Mouse (Mus musculus) layer of hippocampus, postnatal 36 days (tissue): ENCODE measurements around the gene Rps8. TPM values are rescaled to one million over a fixed set of nuclear protein-coding genes. Genes with fewer than 3 reads are reported as not detected.

Experiments used
- DNase-seq, 2 experiments: peaks; one replicate each; pipeline ENCODE4 v3.0.0; 2022
- total RNA-seq, 2 experiments: library from RNA; stranded (reverse); gene quantifications; 2 replicates each; pipeline ENCODE4 v1.2.3; 2021

Gene Rps8
- total RNA-seq, 2 experiments from 2014 or later, result 503 to 512 TPM

- no peak for DNase-seq
These were observed 7.9 kb downstream of the Rps8 start for GRCm38 (mm10) chr4:117148047-117148713.

GRCm38 (mm10) chr4:117146176-117146575 lies 9.9 kb downstream of the Rps8 start:
- peak; percentile 69 to 70 for DNase-seq

GRCm38 (mm10) chr4:117145248-117145647 lies 10.8 kb downstream of the Rps8 start:
- no peak for DNase-seq

DNA sequence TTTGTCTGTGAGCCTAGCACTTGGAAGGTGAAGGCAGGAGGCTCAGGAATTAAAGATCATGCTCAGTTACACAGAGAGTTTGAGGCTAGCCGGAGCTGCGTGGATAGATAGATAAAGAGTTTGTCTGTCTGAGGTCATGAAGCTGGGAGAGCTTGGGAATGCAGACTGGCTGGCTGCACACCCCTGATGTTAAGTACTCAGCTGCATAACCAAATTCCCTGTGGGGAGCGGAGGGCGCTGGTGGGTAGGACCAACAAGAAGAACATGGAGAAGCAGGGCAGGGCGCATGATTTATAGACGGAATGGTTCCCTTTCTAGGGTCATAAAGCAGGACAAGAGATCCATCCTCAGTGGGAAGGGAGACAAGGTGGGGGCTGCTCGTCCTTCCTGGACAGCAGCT lies 13.0 kb downstream of the Rps8 start:
- no peak for DNase-seq

DNA sequence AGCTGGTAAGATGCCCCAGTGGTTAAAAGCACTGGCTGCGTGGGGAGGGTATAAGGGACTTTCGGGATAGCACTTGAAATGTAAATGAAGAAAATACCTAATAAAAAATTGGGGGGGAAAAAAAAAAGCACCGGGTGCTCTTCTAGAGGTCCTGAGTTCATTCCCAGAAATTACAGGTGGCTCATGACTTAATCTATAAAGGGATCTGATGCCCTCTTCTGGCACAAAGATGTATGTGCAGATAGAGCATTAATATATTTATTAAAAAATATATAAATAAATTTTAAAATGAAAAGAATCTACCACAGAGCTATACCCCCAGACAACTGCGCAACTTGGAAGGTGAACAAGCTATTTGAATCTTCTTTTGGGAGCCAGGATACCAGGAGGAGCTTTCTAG lies 15.4 kb downstream of the Rps8 start:
- DNase-seq, result no peak

DNA sequence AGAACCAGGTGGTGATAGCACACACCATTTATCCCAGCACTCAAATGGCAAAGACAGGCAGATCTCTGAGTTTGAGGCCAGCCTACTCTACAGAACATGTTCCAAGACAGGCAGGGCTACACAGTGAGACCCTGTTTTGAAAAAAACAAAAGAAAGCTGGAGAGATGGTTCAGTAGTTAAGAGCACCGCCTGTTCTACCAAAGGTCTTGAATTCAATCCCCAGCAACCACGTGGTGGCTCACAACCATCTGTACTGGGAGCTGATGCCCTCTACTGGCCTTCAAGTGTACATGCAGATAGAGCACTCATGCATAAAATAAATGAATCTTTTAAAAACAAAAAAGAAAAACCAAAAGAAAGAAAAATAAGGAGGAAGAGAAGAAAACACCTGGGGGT lies 16.8 kb downstream of the Rps8 start:
- DNase-seq, result no peak

GRCm38 (mm10) chr4:117138295-117139216 lies 17.5 kb downstream of the Rps8 start:
- no peak for DNase-seq

- no peak for DNase-seq
These were observed 20.0 kb downstream of the Rps8 start for GRCm38 (mm10) chr4:117136034-117136433.

- DNase-seq, result no peak
These were observed 21.4 kb downstream of the Rps8 start for GRCm38 (mm10) chr4:117134601-117134995.

DNA sequence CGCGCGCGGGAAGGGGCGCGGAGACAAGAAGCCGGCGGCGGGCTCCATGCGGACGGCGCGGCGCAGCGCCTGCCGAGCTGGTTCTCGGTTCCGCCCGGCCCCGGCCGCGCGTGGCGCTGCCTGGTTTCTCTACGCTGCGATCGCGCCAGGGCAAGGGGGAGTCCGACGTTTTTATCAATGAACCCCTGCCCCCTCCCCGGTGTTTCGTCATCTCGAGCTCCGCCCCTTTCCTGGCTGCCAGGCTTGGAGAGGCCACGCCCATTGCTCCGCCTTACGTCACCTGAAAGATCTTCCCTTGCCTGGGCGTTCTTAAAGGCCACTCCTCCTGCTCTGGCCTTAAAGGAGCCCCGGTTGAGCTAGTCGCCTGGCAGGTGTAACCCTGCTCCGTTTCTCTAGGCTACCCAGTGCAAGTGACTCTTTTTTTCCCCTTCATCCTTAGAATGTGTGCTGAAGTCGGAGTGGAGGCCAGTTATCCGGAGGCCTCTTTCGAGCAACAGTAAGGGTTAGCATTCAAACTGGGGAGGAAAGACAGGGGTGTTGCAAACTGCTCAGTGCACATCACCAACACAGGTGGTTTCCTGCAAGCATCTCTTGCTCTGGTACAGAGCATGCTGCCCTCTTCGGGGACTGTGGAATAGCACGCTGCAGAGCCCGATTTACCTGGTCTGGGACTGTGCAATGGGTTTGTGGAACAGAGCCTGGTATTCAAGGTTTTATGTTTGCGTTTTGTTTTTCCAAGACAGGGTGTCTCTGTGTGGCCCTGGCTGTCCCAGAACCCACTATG lies 22.0 kb downstream of the Rps8 start, which contains the start of gene Plk3:
Gene Plk3, minus strand, starts transcription at position 147 of the 784 bp plus-strand sequence.
- DNase-seq, result peak; percentile 97 to 98

DNA sequence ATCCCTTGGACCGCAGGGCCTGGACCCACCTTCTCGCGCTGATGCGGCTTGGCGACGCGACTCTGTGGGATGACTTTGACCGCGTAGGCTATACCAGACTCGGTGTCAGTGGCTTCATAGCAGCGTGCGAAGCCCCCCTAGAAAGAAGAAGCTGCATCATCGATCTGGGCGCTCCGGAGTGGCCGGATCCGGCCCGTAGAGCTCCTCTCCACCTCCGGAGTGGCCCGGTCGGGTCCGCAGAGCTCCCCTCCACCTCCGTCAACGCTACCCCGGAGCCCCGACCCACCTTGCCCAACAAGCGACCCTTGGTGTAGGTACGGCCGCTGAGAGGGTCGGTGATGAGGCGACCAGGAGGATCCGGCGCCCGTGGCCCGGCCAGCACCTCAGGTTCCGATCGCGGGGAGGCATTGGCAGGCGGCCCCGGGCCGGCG lies 22.7 kb downstream of the Rps8 start:
- DNase-seq, result peak in 1 of 2 experiments; percentile 30

GRCm38 (mm10) chr4:117132794-117133143 lies 23.3 kb downstream of the Rps8 start:
- DNase-seq, result no peak

DNA sequence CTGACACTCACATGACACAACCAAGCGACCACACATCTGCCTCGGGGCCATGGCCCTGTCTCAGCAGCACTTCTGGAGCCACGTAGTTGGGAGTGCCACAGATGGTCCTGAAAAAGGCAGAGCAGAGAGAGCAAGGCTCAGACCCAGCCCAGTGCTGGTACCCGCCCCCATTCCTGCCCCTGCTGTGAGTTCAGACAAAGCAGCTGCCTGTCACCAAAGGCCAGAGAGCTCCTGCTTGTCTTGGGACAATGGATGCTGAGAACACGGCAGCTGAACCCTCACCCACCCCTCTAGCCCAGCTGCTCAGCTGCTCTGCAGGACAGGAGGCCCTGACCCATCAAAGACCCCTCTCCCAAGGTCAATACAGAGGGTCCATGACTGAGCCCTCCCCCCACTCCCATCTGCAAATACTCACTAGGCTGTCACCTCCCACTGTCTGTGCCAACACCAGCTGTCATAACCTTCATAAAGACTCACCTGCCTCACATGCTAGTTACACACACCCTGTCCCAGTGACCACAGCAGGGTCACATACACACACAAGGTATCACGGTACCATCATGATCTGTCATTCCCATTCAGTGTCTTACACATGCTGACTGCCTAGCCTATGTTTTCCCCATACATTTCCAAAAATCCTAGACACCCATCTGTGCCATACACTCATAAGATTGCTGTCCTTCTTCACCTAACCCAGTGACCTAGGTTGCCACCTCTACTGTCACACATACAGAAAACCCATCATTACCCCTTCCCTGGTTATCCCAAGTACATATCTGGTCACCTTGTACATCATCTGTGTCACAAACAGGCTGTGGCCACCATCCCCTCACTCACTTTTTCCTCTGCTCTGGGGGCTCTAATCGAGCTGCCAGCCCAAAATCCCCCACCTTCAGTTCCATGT lies 23.9 kb downstream of the Rps8 start:
- DNase-seq, result no peak

GRCm38 (mm10) chr4:117131198-117131597 lies 24.8 kb downstream of the Rps8 start:
- DNase-seq, result no peak

- no peak for DNase-seq
These were observed 25.3 kb downstream of the Rps8 start for GRCm38 (mm10) chr4:117130790-117131189.

- DNase-seq, result no peak
These were observed 27.9 kb downstream of the Rps8 start for GRCm38 (mm10) chr4:117127991-117128686.

DNA sequence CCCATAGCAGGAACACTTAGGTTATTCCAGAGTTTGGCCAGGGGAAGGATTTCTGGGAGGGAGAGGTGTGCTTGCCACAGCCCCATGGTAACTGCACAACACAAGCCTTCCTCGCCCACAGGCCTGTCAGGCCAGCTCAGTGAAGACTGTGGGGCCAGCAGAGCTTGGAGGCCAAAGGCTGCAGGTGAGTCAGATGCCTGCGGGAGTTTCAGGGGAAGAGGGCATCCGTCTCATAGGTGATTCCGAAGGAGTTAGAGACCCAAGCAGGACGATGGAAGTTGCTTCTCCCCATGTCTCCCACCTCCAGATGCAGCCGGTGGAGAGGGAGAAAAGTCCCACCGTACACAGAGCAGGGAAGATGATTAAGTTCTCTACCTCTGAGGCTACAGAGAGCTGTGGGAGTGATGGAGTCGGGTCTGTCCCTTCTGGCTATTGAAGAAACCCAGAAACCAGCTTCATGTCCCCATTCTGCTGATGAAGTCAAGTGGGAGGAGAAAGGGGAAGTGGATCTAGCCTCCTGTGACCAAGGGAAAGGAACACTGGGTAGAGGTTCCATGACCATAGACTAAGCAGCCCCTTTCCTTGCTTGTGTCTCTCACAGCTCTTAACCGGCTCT lies 29.3 kb downstream of the Rps8 start, which contains the start of gene Tctex1d4:
Gene Tctex1d4, plus strand, starts transcription at position 120 of the 616 bp plus-strand sequence.
- no peak for DNase-seq

GRCm38 (mm10) chr4:117125910-117126674 lies 30.0 kb downstream of the Rps8 start:
- no peak for DNase-seq

DNA sequence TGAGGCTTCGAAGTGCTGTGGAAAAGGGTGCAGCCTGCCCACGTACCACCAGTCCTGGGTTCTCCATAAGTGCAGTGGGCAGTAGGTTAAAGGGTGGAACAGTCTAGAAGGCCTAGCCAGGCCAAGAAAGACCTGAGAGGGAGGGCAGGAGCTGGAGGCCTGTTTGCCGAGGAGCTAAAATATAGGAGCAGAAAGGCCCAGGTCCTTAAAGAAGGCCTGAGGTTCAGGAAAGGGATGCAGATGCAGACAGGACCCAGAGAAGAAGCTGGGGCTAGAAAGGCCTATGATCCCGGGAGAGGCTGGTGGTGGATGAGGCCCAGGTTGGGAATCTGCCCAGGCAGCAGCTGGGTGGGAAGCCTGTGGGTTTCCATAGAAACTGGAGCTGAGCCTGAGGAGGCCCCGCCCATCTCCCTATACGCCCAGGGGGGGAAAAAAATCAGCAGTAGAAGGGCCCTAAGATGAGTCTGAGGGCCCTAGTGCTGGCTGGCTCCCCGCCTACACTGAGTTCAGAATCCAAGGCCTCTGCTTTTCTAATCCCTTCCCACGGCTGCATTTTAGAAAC lies 30.6 kb downstream of the Rps8 start, which contains the start of gene Btbd19:
Gene Btbd19, minus strand, starts transcription at position 378 of the 562 bp plus-strand sequence.
- DNase-seq, result peak; percentile 68 to 81
